Mouse (Mus musculus) liver, postnatal 0 days (tissue): ENCODE results near the gene Selenop.
"Not testable (repeated sequence)": the region's sequence is repeated elsewhere in the genome, so short reads cannot be mapped to it uniquely, and the experiment has no call there.

Experiments used
- CTCF ChIP-seq: sonication (generic); IDR thresholded peaks from 2 replicates; pipeline ENCODE4 v1.5.1; 2016; ENCODE audit warnings: antibody characterized with exemption, low read depth
- EP300 ChIP-seq: IDR thresholded peaks from 2 replicates; pipeline ENCODE4 v1.6.1; 2016; ENCODE audit warnings: antibody characterized with exemption, low read depth, mild to moderate bottlenecking

- not testable (repeated sequence) for TF ChIP-seq CTCF, EP300
These were observed 49.7 kb upstream of the Selenop start for GRCm38 (mm10) chr15:3218668-3219067.
